Comparison of ENCODE assay signal across 20 mouse cellular contexts in genomic region chr11:25902321-25902720, GRCm38 (mm10).
A peak's percentile ranks its signal among the peaks of the same experiment; 100 is the strongest.
DNase-seq lines count a peak whose midpoint lies in the region; ATAC-seq lines count a peak whose summit lies in the region.
"Had no signal": no experiment of that assay in that cellular context is flagged by ENCODE, and none has a peak within 500 bp of the region (broad histone marks: within the 10 kb centered on the region; RNA-seq: fewer than 3 reads in every experiment).

No protein-coding gene starts in this region.

- ATAC-seq in neural tube, embryonic 13.5 days (ENCODE audit: low read depth) = peak; percentile 50; the same call in 1 of the 2 replicates
- peak; percentile 58; the same call in 1 of the 2 replicates for ATAC-seq in neural tube, embryonic 14.5 days (ENCODE audit: low read depth)
- peak; percentile 24; the same call in 1 of the 2 replicates for ATAC-seq in neural tube, embryonic 15.5 days (ENCODE audit: low FRiP score)
- ATAC-seq in frontal cortex, adult (ENCODE audit: low TSS enrichment) = no peak
- ATAC-seq in megakaryocyte-erythroid progenitor cell, adult 5-6 weeks (replicated peaks; ENCODE audit: low FRiP score, low TSS enrichment, poor library complexity, severe bottlenecking) = no peak
- ATAC-seq: activated CD4-positive, CD25-positive, alpha-beta regulatory T cell, adult 4 months; CD4-positive, CD25-positive, alpha-beta regulatory T cell, adult 4 months; Patski had no signal

- H3K36me3 ChIP-seq in neural tube, embryonic 13.5 days = no peaks in the 10 kb centered on the region
- no peaks in the 10 kb centered on the region for H3K36me3 ChIP-seq in neural tube, embryonic 14.5 days (ENCODE audit: control insufficient read depth, insufficient read depth, low read length)
- H3K36me3 ChIP-seq in neural tube, embryonic 15.5 days = no peaks in the 10 kb centered on the region
- H3K36me3 ChIP-seq: G1E had no signal

- no peak for DNase-seq in neural tube, embryonic 10.5 days (ENCODE audit: extremely low spot score, low spot score)
- peak; percentile 3 for DNase-seq in Muller cell, postnatal 12 days (ENCODE audit: inconsistent ontology term)
- no peak for DNase-seq in thymus, postnatal 0 days (ENCODE audit: low spot score)
- DNase-seq: adrenal gland, postnatal 10 days; adrenal gland, postnatal 14 days; adrenal gland, postnatal 25 days; B cell, adult 2 months; cerebellum, adult 11 months; cerebellum, adult 11-12 months; cerebellum, adult 18-20 months had no signal

- 69% methylated on average over 2 of the region's 2 CpGs for WGBS in neural tube, embryonic 13.5 days
- 49% methylated on average over 2 of the region's 2 CpGs for WGBS in neural tube, embryonic 14.5 days
- WGBS in neural tube, embryonic 15.5 days = 48% methylated on average over 2 of the region's 2 CpGs

- no peaks in the 10 kb centered on the region for H3K9me3 ChIP-seq in neural tube, embryonic 13.5 days
- no peaks in the 10 kb centered on the region for H3K9me3 ChIP-seq in neural tube, embryonic 14.5 days (ENCODE audit: control insufficient read depth, low read length)
- H3K9me3 ChIP-seq in neural tube, embryonic 15.5 days (replicated peaks) = no peaks in the 10 kb centered on the region
- H3K9me3 ChIP-seq: G1E had no signal

- H3K4me2 ChIP-seq in neural tube, embryonic 13.5 days = no peak overlapping the region
- no peak overlapping the region for H3K4me2 ChIP-seq in neural tube, embryonic 14.5 days (ENCODE audit: low read depth, low read length)
- H3K4me2 ChIP-seq in neural tube, embryonic 15.5 days = no peak overlapping the region

- no peak overlapping the region for H3K9ac ChIP-seq in neural tube, embryonic 13.5 days
- no peak overlapping the region for H3K9ac ChIP-seq in neural tube, embryonic 14.5 days (replicated peaks; ENCODE audit: low read depth, low read length)
- no peak overlapping the region for H3K9ac ChIP-seq in neural tube, embryonic 15.5 days (replicated peaks)

- H3K27ac ChIP-seq in neural tube, embryonic 13.5 days (replicated peaks) = no peak overlapping the region
- H3K27ac ChIP-seq in neural tube, embryonic 14.5 days (ENCODE audit: low read depth, low read length) = no peak overlapping the region
- no peak overlapping the region for H3K27ac ChIP-seq in neural tube, embryonic 15.5 days (replicated peaks)

- no peaks in the 10 kb centered on the region for H3K27me3 ChIP-seq in neural tube, embryonic 13.5 days
- H3K27me3 ChIP-seq in neural tube, embryonic 14.5 days (ENCODE audit: control insufficient read depth, insufficient read depth, low read length) = no peaks in the 10 kb centered on the region
- no peaks in the 10 kb centered on the region for H3K27me3 ChIP-seq in neural tube, embryonic 15.5 days (replicated peaks)
- H3K27me3 ChIP-seq: CH12.LX had no signal

- H3K4me1 ChIP-seq in neural tube, embryonic 13.5 days (replicated peaks) = no peaks in the 10 kb centered on the region
- no peaks in the 10 kb centered on the region for H3K4me1 ChIP-seq in neural tube, embryonic 14.5 days (ENCODE audit: control insufficient read depth, insufficient read depth, low read length)
- H3K4me1 ChIP-seq in neural tube, embryonic 15.5 days = no peaks in the 10 kb centered on the region

- no peak overlapping the region for H3K4me3 ChIP-seq in neural tube, embryonic 13.5 days
- H3K4me3 ChIP-seq in neural tube, embryonic 14.5 days (ENCODE audit: low read depth, low read length) = no peak overlapping the region
- H3K4me3 ChIP-seq in neural tube, embryonic 15.5 days (replicated peaks) = no peak overlapping the region

Comparison
In these comparisons a context has a peak if more than half of its experiments do, and no peak if none do; other contexts are left out.
1. ATAC-seq: peak in neural tube, embryonic 13.5 days (single experiment), neural tube, embryonic 14.5 days (single experiment) and neural tube, embryonic 15.5 days (single experiment); none in frontal cortex, adult (single experiment) and megakaryocyte-erythroid progenitor cell, adult 5-6 weeks (single experiment).